Mouse (Mus musculus): ENCODE measurements around the gene Drd5. TPM values are rescaled to one million over a fixed set of nuclear protein-coding genes. Genes with fewer than 3 reads are reported as not detected.

The Drd5 gene
- polyA plus RNA-seq, 1 experiment: not detected

GRCm38 (mm10) chr5:38307255-38308101 lies 11.7 kb upstream of the Drd5 start:
- H3K36me3 ChIP-seq (ENCODE audit: control insufficient read depth, insufficient read depth, low read length): no peaks in the 10 kb centered on the region
- WGBS: 8% methylated on average over 26 of the region's 26 CpGs
- peak overlapping the region; percentile 39; the same call in 1 of the 2 replicates for H3K4me3 ChIP-seq (ENCODE audit: insufficient read depth, low read depth, low read length)
- H3K27ac ChIP-seq (ENCODE audit: insufficient read depth, low read depth, low read length): no peak overlapping the region
- peak; percentile 77 for TF ChIP-seq CTCF (conservative IDR thresholded peaks at IDR 0.05; ENCODE audit: insufficient read depth, insufficient read length, low read depth, low read length)
- TF ChIP-seq POLR2A (IDR thresholded peaks at IDR 0.05; ENCODE audit: low read depth, low read length): no peak
- peak; percentile 90 for DNase-seq
- no peaks in the 10 kb centered on the region for H3K4me1 ChIP-seq (ENCODE audit: control insufficient read depth, insufficient read depth, low read length)
- H3K27me3 ChIP-seq (replicated peaks; ENCODE audit: control insufficient read depth, insufficient read depth, low read length): no peaks in the 10 kb centered on the region

- Histone ChIP-seq H3K4me1 (ENCODE audit: control insufficient read depth, insufficient read depth, low read length) (no peaks in the 10 kb centered on the region), H3K36me3 (ENCODE audit: control insufficient read depth, insufficient read depth, low read length) (no peaks in the 10 kb centered on the region), H3K4me3 (ENCODE audit: insufficient read depth, low read depth, low read length) (no peak overlapping the region), H3K27me3 (replicated peaks; ENCODE audit: control insufficient read depth, insufficient read depth, low read length) (no peaks in the 10 kb centered on the region), H3K27ac (ENCODE audit: insufficient read depth, low read depth, low read length) (no peak overlapping the region)
- DNase-seq: peak; percentile 65
- WGBS: 52% methylated on average over 5 of the region's 5 CpGs
- TF ChIP-seq POLR2A (IDR thresholded peaks at IDR 0.05; ENCODE audit: low read depth, low read length): no peak
- peak; percentile 71 for TF ChIP-seq CTCF (conservative IDR thresholded peaks at IDR 0.05; ENCODE audit: insufficient read depth, insufficient read length, low read depth, low read length)
Observed at GRCm38 (mm10) chr5:38308873-38309272, 10.3 kb upstream of the Drd5 start.

- TF ChIP-seq POLR2A (IDR thresholded peaks at IDR 0.05; ENCODE audit: low read depth, low read length) (no peak), CTCF (conservative IDR thresholded peaks at IDR 0.05; ENCODE audit: insufficient read depth, insufficient read length, low read depth, low read length) (no peak)
- Histone ChIP-seq H3K4me3 (ENCODE audit: insufficient read depth, low read depth, low read length) (no peak overlapping the region), H3K27ac (ENCODE audit: insufficient read depth, low read depth, low read length) (no peak overlapping the region), H3K36me3 (ENCODE audit: control insufficient read depth, insufficient read depth, low read length) (no peaks in the 10 kb centered on the region), H3K27me3 (replicated peaks; ENCODE audit: control insufficient read depth, insufficient read depth, low read length) (no peaks in the 10 kb centered on the region), H3K4me1 (ENCODE audit: control insufficient read depth, insufficient read depth, low read length) (no peaks in the 10 kb centered on the region)
- 54% methylated on average over 3 of the region's 3 CpGs for WGBS
- DNase-seq: no peak
Observed at GRCm38 (mm10) chr5:38309795-38310194, 9.4 kb upstream of the Drd5 start.

DNA sequence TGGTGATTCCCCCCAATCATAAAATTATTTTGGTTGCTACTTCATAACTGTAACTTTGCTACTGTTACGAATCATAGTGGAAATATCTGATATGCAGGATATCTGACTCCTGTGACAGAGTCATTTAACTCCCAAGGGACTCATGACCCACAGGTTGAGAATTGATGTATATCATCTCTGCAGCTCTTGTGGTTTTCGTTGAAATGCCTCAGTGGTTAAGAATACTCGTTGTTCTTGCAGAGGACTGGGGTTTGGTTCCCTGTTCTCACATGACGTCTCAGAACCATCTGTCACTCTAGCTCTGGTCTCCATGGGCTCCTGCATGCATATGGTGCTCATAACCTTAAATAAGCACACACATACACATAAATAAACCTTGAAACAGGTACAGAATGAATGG lies 14.2 kb downstream of the Drd5 start:
- no peak overlapping the region for H3K4me3 ChIP-seq (ENCODE audit: insufficient read depth, low read depth, low read length)
- no peaks in the 10 kb centered on the region for H3K4me1 ChIP-seq (ENCODE audit: control insufficient read depth, insufficient read depth, low read length)
- 38% methylated on average over 4 of the region's 4 CpGs for WGBS
- H3K27me3 ChIP-seq (replicated peaks; ENCODE audit: control insufficient read depth, insufficient read depth, low read length): no peaks in the 10 kb centered on the region; the same call in 1 of the 2 replicates
- no peak for DNase-seq
- H3K27ac ChIP-seq (ENCODE audit: insufficient read depth, low read depth, low read length): no peak overlapping the region
- no peaks in the 10 kb centered on the region for H3K36me3 ChIP-seq (ENCODE audit: control insufficient read depth, insufficient read depth, low read length)
- TF ChIP-seq POLR2A (IDR thresholded peaks at IDR 0.05; ENCODE audit: low read depth, low read length) (no peak), CTCF (conservative IDR thresholded peaks at IDR 0.05; ENCODE audit: insufficient read depth, insufficient read length, low read depth, low read length) (no peak)

GRCm38 (mm10) chr5:38334582-38334981 lies 15.4 kb downstream of the Drd5 start:
- Histone ChIP-seq H3K4me1 (ENCODE audit: control insufficient read depth, insufficient read depth, low read length) (no peaks in the 10 kb centered on the region), H3K27ac (ENCODE audit: insufficient read depth, low read depth, low read length) (no peak overlapping the region), H3K27me3 (replicated peaks; ENCODE audit: control insufficient read depth, insufficient read depth, low read length) (no peaks in the 10 kb centered on the region), H3K4me3 (ENCODE audit: insufficient read depth, low read depth, low read length) (no peak overlapping the region), H3K36me3 (ENCODE audit: control insufficient read depth, insufficient read depth, low read length) (no peaks in the 10 kb centered on the region)
- DNase-seq: no peak
- 26% methylated on average over 1 of the region's 1 CpGs for WGBS
- TF ChIP-seq POLR2A (IDR thresholded peaks at IDR 0.05; ENCODE audit: low read depth, low read length) (no peak), CTCF (conservative IDR thresholded peaks at IDR 0.05; ENCODE audit: insufficient read depth, insufficient read length, low read depth, low read length) (no peak)

DNA sequence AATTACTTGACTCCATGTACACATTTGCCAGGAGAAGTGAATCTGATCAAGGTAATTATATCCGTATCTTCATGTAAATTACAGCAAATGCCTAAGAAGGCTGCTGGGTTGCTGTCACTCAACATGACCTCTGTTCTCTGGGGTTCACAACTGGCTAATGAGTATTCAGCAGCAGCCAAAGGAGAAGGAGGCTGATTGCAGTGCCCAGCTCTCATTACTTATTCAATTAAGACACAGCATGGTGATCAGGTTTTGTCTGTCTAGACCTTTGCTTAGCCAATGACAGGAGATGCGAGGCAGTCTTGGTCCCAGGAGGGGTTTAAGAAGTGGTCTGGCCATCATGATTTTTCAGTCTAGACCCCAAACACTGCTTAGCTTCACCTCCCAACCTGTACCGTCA lies 23.9 kb downstream of the Drd5 start:
- TF ChIP-seq CTCF (conservative IDR thresholded peaks at IDR 0.05; ENCODE audit: insufficient read depth, insufficient read length, low read depth, low read length): no peak
- no peak for TF ChIP-seq POLR2A (IDR thresholded peaks at IDR 0.05; ENCODE audit: low read depth, low read length)

GRCm38 (mm10) chr5:38346646-38347432 lies 27.7 kb downstream of the Drd5 start:
- H3K27ac ChIP-seq (ENCODE audit: insufficient read depth, low read depth, low read length): no peak overlapping the region
- no peaks in the 10 kb centered on the region for H3K4me1 ChIP-seq (ENCODE audit: control insufficient read depth, insufficient read depth, low read length)
- no peaks in the 10 kb centered on the region for H3K36me3 ChIP-seq (ENCODE audit: control insufficient read depth, insufficient read depth, low read length)
- WGBS: 24% methylated on average over 10 of the region's 10 CpGs
- no peak for TF ChIP-seq POLR2A (IDR thresholded peaks at IDR 0.05; ENCODE audit: low read depth, low read length)
- TF ChIP-seq CTCF (conservative IDR thresholded peaks at IDR 0.05; ENCODE audit: insufficient read depth, insufficient read length, low read depth, low read length): no peak
- no peaks in the 10 kb centered on the region for H3K27me3 ChIP-seq (replicated peaks; ENCODE audit: control insufficient read depth, insufficient read depth, low read length)
- no peak overlapping the region for H3K4me3 ChIP-seq (ENCODE audit: insufficient read depth, low read depth, low read length)
- DNase-seq: peak; percentile 7

More for the DNA sequence above, 23.9 kb downstream of the Drd5 start:
- DNase-seq: no peak
- WGBS: 64% methylated on average over 3 of the region's 3 CpGs
- Histone ChIP-seq H3K4me1 (ENCODE audit: control insufficient read depth, insufficient read depth, low read length) (no peaks in the 10 kb centered on the region), H3K27ac (ENCODE audit: insufficient read depth, low read depth, low read length) (no peak overlapping the region), H3K36me3 (ENCODE audit: control insufficient read depth, insufficient read depth, low read length) (no peaks in the 10 kb centered on the region), H3K27me3 (replicated peaks; ENCODE audit: control insufficient read depth, insufficient read depth, low read length) (no peaks in the 10 kb centered on the region), H3K4me3 (ENCODE audit: insufficient read depth, low read depth, low read length) (no peak overlapping the region)
